Mouse (Mus musculus) thymus, adult 2 months (tissue): Measurements from ENCODE around the gene Nin.

Source experiments
- CTCF ChIP-seq: fragments of 200-500 bp; IDR thresholded peaks from 2 replicates; pipeline ENCODE4 v1.5.1; 2012; ENCODE audit warnings: mild to moderate bottlenecking, control low read depth, low read length, moderate library complexity, borderline replicate concordance; ENCODE audit not compliant: control insufficient read depth, poor library complexity, insufficient read depth; ENCODE audit errors: extremely low read depth
- POLR2A ChIP-seq: fragments of 200-500 bp; IDR thresholded peaks from 2 replicates; pipeline ENCODE4 v1.6.1; 2012; ENCODE audit warnings: mild to moderate bottlenecking, low read length, control low read depth, moderate library complexity; ENCODE audit not compliant: control insufficient read depth, poor library complexity, insufficient read depth; ENCODE audit errors: extremely low read depth

- TF ChIP-seq CTCF (no peak), POLR2A (no peak)
These were observed 72.5 kb downstream of the Nin start for GRCm38 (mm10) chr12:70040981-70041380.
